Mouse (Mus musculus) regulatory T cell (primary cell): ENCODE measurements around the gene Eral1.

ENCODE experiments used
- in situ Hi-C: fragments of 300-600 bp; cut with MboI, MseI; formaldehyde crosslinking; loops from one replicate; pipeline ENCODE4 v1.15.1; 2025; ENCODE audit warnings: high pct_unique_total_duplicates

Gene Eral1

DNA sequence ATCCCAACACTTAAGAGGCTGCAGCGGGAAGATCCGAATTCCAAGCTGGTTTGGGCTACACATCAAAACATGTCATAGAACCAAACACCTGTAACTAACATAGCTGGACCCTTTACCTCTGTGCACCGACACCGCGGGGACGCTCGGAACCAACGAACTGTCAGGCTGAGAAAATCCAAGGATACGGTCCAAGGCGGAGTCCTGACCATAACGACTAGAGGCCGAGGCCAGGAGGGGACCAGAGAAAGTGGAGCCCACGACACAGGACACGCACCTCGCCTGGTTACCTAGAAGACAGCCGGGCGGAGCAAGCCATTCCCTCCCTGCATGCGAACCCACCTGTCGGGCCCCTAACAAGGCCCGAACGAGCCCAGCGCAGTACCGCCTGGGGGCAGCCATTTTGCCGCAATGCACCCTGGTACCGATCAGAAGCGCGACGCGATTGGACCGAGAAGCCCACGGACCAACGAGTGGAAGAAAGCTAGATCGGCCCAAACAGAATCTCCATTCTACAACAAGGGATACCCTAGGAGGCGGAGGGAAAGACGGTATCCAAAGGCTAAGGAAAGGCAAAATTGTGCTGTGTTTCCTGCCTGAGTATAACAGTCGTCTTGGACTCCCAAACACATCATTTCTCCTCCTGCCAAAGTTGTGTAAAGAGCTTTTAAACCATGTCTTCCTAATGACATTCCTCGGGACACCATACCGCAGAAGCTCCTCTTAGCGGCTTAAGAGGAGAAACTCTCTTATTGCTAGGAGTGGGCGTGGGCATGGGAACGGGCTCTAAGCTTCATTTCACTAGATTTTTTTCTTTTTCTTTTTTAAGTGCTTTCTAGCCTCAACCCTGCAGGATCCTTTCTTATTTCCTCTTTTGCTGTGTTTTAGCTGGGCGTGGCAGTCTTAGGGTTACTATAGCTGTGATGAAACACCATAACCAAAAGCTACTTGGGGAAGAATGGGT, at the start of gene Eral1:
Eral1 (minus strand) TSS at position 423 of the 961 bp plus-strand sequence.
- in situ Hi-C loops: loop anchor here (10.0 kb wide), 1 partner anchor 995 kb away; no protein-coding TSS in a partner anchor

DNA sequence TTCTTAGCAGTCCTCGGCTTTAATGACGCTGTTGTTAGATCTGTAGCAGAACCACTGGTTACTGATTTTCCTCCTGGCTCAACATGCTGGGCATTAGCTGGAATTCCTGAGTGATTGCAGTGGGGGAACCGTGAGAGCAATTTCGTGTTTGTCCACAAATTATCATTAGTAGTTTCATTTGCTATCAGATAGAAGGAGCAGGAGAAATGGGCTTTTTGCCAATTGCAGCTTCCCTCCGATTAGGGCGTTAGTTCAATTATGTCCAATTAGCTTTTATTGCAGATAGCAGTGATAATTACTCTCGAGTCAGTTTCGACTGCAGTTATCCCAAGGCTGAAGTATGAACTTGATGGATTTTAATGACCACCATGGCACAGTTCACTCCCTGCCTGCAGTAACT, 49.3 kb upstream of the Eral1 start:
- in situ Hi-C loops: no loop called here

DNA sequence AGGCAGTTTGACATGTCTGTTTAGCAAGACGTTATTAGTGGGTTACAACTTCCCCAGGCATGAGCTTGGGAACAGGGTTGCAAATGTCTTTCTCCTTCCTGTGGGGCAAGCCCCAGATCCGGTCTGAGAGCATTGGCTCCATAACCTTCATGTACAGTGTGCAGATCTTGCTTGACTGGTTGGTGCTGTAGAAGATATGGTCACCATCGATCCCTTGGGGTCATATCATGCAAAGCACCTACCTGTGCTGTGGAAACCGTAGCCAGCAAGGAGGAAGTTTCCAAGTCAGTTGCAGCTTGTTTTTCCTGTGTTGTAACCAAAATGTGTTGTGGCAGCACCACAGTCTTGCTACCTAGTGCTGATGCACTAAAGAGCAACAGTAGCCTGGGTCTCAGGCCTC, 46.6 kb upstream of the Eral1 start:
- in situ Hi-C loops: no loop called here

DNA sequence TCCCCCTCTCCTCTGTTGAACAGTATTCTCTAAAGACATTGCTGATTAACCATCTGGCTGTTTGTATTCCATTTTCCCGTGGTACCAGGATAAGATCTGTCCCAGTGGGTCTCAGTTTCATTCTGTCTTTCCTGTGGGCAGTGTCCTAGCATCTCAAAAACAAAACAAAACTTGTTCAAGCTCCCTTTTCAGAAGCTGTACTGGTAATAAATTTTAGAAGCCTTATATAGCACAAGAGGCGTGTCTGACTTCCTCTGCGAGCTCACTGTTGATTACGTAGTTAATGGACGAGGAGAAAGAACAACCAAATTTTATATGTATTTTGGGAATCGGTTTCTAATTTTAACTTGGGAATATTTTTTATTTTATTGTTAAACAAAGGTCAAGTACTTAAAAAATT, 45.5 kb upstream of the Eral1 start:
- in situ Hi-C loops: no loop called here

DNA sequence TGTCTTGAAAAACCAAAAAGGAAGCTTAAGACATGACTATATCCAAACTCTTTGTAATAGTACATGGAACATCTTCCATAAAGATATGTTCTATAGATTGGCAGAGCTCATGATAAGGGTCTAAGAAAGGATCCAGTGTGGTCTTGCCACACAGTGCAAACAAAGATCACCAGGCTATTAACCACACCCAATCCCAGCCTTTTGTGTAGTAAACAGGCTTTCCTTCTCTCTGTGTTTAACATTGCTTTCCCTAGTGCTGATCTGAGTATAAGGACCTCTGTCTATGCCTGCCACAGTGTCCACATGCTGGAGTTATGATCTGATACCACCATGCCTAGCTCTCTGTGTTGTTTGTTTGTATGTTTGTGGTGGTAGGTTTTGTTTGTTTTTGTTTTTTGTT, 43.6 kb upstream of the Eral1 start:
- in situ Hi-C loops: no loop called here

DNA sequence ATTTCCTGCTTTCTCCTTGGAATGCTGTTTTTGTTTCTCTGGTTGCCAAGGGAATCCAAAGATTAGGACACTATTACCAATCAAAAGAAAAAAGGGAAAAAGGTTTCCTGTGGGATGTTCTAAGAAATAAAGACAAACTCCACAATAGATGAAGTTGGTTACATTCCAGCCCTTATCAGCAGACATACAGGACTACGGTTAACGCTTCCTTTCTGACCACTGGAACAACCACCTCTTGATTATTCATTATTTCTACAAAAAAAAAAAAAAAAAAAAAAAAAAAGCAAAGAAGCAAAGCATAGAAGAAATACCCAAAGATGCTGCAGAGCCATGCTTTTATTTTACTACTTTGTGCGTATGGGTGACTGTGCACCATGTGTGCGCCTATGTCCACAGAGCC, 42.6 kb upstream of the Eral1 start:
- in situ Hi-C loops: no loop called here

DNA sequence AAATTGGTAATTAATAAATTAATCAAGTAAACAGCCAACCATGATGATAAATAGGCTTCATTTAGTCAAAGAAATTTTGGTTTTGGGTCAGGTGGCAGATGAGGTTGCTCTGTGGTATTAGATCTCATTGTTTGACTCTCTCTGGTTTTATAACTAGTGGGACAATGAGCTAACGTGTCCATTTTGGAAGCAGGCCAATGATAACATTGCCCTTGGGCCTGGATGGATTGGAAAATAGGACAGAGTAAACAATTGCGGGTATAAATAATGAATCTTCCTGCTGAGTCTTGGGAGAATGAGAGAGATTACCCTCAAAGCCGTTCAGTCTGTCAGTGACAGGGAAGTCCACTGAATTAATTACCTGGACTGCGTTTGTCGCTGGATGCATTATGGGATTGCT, 41.0 kb upstream of the Eral1 start:
- in situ Hi-C loops: no loop called here

DNA sequence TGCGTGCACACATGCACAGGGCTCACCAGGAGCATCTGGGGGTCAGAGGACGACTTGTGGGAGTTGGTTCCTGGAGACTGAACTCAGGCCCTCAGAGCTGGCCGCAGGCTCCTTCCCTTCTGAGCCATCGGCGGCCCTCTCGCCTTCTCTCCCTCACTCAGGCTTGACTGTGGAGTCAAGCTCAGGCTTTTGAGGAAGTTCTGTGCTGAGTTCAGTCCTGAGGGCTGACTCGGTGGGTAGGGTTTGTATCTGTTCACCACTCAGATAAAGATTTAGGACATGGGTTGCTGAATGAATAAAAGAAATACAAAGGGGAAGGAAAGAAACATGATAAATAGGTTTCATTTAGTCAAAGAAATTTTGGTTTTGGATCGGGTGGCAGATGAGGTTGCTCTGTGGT, 39.7 kb upstream of the Eral1 start:
- in situ Hi-C loops: no loop called here

DNA sequence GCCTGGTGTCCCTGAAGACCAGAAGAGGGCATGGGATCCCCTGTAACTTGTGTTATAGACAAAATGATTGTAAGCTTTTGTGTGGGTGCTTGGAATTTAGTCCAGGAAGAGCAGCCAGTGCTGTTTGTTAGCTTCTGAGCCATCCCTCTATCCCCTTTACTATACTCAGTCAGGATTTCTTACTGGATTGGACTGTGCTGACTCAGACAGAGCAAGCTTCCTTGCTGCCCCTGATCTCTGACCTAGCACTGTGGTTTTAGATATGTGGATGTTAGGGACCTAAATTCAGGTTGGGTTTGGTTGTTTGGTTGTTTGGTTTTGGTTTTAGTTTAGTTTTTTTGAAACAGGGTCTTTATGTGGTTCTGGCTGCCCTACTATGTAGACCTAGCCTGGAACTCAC, 38.3 kb upstream of the Eral1 start:
- in situ Hi-C loops: no loop called here

DNA sequence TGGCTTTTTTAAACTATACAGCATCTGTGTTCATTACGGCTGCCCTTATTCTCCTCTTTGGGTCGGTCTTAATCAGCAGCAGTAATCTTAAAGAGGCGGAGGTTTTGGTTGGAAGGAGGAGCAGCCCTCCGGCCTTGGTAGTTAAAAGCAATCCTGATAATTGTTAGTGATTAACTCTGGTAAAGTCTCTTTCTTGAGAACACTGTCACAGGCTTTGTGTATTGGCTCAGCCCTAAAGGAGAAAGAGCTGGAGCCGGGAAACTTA, 35.9 kb upstream of the Eral1 start:
- in situ Hi-C loops: no loop called here

DNA sequence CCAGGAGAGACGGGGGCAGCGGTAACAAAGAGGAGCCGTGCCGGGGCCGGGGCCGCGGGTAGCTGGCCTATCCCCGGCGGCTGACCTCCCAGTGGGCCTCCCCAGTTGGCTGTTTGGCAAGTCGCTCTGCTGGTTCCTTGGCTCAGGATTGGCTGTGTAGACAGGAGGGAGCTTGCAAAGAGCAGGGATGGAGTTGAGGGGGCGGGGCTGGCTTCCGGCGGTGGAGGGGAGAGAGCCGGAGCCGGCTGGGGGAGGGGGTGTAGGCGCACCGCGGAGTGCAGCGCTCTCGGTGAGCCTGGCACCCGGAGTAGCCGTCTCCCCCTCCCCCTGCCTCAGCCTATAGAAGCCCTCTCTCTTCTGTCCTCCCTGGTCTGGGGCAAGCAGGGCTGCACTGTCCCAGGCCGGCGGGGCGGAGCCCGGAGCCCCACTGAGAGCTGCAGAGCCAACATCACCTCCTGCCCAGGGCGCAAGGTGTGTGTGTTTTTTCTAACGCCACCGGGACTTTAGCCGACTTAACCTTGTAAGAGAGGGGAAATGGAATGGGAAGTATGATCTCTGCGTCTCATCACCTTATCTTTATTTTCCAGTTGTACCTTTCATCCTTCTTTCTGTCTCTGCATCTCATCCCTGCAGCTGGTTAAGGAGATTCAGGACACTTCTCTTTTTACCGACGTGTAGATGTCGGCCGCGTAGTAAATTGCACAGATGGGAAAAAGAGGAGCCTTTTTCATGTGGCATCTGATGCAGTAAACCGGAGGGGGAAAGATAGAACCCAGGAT, 35.4 kb upstream of the Eral1 start:
- in situ Hi-C loops: no loop called here

DNA sequence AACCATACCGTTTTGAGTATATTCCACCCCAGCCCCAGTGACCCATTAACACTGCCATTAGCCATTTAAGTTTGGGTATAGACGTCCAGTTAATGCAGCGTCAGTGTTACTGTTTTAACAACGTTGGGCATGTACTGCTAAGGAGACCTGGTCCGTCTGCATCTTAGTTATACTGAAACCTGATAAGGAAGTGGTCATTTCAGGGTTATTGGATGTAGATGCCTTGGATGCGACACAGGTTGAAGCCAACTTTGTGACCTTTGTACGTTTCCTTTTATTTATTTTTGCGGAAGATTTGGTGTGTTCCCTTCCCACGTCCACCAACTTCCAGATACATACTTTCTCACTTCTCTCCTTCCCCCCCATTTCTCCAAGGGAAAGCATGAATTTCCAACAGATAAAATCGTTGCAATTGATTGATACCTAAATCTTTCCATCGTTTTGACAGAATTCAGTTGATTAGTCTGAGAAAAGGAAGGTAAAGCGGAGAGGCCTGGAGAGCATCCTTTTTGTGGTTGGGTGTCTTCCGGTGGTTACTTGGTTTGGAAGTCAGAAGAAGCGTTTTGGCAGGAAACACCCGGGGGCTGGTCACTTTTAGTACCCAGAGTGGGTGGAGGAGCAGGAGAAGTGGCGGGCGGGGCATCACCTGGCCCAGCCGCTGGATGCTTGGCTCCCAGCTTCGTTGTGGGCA, 34.6 kb upstream of the Eral1 start:
- in situ Hi-C loops: no loop called here

DNA sequence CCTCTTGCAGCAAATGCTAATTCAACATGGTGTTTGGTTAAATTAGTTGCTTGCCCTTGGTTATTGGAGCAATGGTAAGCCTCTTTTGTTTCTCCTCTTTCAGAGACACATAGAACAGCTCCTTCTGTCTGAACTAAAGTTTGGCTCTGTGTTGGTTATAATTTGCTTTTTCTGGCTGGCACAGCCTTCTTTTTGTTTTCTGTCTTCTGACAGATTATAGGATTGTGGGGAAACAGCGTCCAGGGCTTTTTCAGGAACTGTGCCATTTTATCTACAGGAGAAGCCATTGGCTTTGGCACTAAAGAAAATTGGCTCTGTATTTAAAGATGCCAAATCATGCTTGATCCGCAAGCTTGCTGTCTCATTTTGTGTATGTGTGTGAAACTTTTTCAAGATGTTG, 33.4 kb upstream of the Eral1 start:
- in situ Hi-C loops: no loop called here

DNA sequence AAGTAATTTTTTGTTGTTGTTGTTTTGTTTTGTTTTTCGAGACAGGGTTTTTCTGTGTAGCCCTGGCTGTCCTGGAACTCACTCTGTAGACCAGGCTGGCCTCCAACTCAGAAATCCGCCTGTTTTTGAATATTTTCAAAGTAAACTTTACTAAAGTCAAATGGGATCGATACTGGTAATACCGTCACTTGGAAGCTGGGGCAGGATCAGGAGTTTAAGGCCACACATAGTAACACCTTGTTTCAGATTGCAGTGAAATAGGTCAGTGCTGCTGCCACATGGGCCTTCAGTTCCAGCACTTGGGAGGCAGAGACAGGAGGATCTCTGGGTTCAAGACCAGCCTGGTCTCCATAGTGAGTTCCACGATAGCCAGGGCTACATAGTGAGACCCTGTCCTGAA, 24.3 kb upstream of the Eral1 start:
- in situ Hi-C loops: no loop called here

DNA sequence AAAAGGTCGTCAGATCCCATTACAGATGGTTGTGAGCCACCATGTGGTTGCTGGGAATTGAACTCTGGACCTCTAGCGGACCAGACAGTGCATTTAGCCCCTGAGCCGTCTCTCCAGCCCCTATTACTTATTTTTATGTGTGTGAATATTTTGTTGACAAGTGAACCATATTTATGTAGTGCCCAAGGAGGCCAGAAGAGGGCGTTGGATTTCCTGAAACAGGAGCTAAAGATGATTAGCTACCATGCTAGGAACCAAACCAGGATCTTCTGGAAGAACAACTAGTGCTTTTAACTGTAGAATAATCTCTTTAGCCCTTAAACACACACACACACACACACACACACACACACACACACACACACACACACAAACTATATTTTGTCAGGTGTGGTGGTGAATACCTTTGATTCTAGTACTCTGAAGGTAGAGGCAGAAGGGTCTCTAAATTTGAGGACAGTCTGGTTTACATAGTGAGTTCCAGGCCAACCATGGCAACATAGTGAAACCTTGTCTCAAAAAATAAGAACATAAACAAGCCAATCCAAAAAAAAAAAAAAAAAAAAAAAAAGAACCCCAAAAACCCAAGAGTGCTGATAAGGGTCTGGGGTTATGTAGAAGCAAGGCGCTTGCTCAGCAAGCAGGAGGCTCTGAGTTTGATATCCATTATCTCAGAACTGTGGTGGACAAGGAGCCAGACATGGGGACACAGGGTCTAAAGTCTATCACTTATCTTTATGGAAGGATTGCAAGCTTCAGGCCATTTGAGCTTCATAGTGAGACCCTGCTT, 23.0 kb upstream of the Eral1 start:
- in situ Hi-C loops: no loop called here

DNA sequence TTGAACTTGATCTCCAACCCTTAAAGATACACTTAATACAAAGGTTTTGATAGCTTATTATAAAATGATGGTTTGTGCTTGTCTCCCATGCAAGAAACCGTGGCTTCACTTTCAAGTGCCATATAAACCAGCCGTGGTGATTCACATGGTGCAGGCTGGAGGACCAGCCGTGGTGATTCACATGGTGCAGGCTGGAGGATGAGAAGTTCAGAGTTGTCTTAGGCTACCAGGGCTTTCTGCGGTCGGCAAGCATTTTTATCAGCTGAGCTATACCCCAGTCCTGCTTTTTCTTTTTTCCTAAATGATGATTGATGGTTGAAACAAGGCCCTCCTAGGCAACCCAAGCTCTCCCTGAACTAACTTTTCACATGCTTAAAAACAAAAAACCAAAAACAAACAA, 22.0 kb upstream of the Eral1 start:
- in situ Hi-C loops: no loop called here

DNA sequence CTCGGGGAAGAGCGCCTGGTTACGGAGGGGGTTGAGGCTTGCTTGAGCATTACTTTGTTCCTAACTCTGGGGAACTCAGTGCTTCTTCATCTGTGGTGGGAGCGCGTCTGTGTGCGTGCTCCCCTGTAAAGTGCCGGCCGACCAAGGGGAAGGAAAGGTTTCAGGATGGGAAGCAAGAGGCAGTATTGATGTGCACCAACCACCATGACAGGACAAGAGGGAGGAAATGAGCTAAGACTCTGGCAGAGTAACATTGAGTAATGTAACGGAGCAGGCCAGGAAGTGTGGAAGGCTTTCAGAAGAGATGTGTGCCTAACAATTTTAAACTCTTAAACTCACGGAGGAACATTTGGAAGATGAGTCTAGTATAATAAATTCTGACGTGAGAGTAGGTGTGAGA, 20.6 kb upstream of the Eral1 start:
- in situ Hi-C loops: no loop called here

DNA sequence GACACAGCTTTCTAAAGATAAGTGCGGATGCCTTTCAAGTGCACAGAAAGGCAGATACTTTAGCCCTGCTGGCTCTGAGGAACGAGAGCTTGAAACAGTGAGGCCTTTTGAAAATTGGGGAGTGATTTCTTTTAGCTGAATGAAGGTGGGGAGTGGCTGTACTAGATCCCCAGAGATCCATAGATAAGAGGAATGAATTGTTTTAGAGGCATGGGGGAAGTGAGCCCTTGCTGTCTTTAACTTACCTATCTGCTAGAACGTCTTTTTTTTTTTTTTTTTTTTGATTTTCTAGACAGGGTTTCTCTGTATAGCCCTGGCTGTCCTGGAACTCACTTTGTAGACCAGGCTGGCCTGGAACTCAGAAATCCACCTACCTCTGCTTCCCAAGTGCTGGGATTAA, 16.9 kb upstream of the Eral1 start:
- in situ Hi-C loops: no loop called here

DNA sequence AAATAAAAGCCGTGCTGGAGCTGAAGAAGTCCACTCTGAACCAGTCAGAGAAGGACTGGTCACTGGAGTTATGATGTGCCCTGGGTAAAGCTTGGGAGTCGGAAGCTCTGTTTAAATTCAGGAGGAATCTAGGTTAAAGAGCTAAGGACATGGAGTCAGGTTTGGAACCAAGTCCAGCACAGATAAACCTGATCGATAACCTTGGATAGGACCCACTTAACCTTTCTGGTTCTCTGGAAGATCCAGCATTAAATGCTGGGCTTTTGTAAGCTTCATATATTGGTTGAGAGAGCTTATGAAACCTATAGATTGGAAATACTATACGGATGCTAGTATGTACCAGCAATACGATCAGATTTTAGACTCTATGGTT, 14.9 kb upstream of the Eral1 start:
- in situ Hi-C loops: no loop called here

DNA sequence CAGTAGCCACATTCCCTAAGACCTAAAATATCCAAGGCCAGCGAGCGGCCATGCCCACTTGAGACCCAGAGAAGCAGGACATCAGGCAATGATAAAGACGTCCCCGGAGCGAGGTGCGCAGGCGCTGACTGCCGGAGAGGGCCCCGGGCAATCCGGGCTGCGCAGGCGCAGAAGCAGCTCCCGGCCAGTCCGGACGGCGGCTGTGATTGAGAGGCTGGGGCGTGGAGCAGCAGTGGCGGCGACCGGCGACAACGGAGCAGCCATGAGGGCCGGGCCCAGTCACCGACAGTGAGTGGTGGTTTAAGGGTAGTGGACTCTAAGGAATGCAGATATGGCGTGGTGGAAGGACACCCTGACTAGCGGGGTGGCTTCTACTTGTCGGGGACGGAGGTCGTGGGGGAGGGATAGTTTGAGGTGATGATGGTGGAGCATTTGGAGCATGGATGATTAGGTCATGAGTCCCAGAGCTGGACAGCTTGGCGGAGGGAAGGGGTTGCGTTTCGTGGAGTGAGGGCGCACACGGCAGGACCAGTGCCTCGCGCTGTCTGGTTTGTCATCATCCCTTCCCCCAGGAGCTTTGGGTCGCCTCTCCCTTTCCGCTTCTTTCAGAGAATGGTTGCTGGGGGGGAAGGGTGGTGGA, 14.4 kb upstream of the Eral1 start, which contains the start of gene Fam222b:
Fam222b (plus strand) TSS at position 157 of the 640 bp plus-strand sequence.
- in situ Hi-C loops: no loop called here

DNA sequence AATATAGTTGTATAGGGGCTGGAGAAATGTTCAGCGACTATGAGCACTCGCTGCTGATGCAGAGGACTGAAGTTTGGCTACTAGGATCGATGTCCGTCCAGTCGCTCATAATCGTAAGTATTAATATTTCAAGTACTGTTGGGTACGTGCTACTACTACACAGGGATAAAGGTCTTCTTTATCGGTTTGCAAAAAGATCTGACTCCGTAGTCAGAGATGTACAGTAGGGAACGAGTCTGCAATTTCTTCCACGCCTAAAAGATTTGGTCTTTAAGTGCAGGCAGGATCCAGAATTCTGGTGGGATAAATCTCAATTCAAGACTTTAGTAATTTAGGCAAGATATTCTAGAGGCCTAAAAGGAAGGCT, 13.9 kb upstream of the Eral1 start:
- in situ Hi-C loops: no loop called here
